Mouse (Mus musculus) cortical plate, adult 2 months (tissue): Measurements from ENCODE around the gene Gpr155.

Experiments
- CTCF ChIP-seq: fragments of 200-500 bp; IDR thresholded peaks from 2 replicates; pipeline ENCODE4 v1.5.1; 2011; ENCODE audit warnings: mild to moderate bottlenecking, control low read depth, low read length; ENCODE audit not compliant: insufficient read depth; ENCODE audit errors: extremely low read depth
- POLR2A ChIP-seq: fragments of 200-500 bp; IDR thresholded peaks from 2 replicates; pipeline ENCODE4 v1.6.1; 2011; ENCODE audit warnings: mild to moderate bottlenecking, low read length, control low read depth; ENCODE audit not compliant: insufficient read depth; ENCODE audit errors: extremely low read depth

- TF ChIP-seq CTCF (no peak), POLR2A (no peak)
Measured at GRCm38 (mm10) chr2:73363448-73363847, 22.9 kb downstream of the Gpr155 start.
